Mouse (Mus musculus): ENCODE measurements around the gene Vps13d. TPM values are rescaled to one million over a fixed set of nuclear protein-coding genes. Genes with fewer than 3 reads are reported as not detected.

Gene Vps13d
- polyA plus RNA-seq, 2 experiments from 2014 or later: 19.0 to 20.6 TPM

DNA sequence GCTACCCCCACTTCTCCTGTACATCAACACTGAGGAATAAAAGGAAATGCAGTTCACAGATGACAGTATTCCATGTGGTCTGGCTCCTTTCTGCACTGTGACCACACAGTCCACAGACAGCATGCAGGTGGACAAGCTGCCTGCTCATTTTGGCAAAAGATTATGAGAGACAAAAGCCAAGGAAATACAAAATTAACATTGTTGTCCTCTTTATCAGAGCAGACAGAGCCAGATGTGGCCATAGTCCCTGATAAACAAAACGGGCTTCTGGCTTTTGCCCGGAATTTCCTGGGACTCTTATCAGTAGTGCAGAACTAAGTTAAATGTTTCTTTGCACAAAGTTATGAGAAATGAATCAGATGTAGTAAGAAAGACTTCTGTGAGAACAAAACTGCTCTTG is 161.4 kb downstream of the Vps13d start:
- ATAC-seq: no peak

DNA sequence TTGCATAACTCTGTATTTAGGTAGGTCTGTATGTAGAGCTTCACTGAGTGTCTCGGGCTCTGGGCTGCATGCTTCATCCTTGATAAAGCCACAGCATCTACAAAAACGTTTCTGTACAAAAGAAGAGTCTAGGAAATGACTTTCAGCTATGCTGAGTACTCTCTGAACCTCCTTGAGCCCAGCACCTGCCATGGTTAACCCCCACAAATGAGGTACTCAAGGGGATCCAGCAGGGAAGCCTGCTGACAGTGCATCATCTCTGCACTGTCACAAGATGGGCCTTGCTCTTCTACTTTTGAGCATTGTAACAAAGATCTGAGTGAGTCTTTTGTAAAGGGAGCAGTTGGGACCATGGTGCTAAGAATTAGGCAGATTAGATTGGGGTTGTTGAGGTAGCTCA is 162.2 kb downstream of the Vps13d start:
- ATAC-seq: no peak

DNA sequence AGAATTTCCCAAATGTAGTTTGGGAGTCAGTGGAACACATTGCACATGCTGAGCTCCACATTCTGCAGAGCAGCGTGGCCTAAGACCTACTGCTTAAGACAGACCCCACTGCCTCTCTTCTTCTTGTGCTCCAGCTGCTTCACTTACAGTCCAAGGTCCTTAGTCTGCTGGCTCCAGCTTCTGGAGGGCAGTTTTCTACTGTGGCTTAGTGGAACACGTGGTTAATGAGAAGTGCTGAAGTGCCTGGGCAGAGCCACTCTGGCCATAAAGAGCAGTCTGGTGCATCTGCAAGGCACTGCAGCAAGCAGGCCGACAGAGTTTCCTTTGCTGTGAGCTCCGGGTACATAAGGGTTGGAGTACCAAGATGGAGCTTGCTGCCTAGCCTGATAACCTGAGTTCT is 163.3 kb downstream of the Vps13d start:
- ATAC-seq: no peak

DNA sequence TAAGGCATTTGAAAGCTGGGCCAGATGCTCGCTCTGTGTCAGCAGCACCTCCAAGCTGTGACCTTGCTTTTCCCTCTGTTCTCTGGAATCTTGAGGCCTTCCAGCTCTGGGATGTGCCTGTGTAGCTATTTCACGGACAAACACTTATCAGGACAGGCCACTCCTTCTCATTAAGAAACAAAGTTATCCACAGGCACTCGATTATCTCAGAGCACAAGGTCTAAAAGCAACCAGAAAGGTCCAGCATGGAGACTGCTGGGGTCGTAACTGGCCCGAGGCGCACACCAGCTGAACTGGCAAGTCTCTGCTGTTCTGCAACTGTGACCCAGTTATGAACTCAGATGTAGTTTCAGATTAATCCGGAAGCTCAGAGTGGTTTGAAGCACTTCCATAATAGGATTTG is 168.4 kb downstream of the Vps13d start:
- peak; percentile 50 for ATAC-seq

DNA sequence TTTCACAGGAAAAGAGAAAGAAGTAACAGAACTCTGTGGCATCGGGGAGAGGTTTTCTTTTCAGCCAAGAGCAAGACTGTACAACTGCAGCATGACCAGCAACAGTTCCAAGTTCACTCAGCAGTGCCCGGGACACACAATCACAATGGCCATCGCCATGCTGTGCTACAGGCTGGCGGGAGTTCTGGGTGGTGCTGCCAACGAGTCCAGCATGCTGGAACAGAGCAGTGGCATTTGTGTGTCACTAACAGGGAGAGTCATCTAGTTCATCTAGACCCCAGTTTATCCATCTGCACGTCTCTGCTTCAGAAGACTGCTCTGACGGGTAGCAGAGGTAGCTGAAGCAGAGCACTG is 169.4 kb downstream of the Vps13d start:
- ATAC-seq: no peak

DNA sequence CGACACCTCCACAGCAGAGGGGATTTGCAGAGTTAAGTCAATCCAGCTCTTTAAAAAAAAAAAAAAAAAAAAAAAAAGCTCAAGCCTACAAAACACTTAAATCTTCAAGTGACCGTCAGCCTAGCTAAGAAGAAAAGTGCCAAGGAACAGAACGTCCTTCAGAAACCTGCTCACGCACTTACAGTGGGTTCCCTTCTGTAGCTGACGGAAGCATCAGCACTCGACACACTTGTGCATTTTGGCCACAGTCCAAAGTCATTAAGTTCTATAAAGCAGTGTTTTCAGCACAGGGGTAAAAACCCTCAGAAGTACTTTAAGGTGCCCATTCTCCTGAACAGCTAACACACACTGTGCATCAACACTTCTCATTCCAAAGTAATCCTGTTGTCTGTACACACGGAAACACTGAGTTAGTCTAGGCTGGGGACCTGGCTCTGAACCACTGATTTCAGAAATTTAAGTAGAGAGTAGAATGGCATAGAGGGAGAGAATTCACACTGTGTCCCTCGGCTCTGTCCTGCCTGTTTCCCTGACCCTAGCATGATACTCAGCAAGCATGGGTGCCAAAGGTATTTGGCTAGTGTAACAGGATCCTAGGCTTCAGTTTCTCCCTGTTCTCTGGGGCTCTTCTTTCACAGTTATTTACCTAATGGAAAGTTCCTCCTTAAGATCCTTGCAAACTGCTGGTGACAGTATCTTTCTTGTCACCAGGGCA is 170.0 kb downstream of the Vps13d start:
- no peak for ATAC-seq

DNA sequence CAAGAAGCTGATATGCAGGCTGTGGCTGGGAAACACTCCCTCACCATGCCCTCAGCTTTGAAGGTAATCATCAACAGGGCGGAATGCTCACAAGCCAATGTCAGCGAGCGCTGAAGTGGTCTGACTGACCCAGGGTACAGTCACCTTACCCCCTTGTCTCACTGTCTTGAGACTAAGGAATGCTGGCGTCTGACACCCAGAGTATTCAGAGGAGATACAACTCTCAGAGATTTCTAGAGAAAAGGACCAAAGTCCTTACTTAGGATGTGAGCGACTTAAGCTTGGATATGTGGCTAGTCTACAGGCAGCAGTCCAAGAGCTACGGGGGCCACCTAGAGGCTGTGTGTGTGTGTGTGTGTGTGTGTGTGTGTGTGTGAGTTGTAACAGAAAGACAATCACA is 170.9 kb downstream of the Vps13d start:
- ATAC-seq: no peak

DNA sequence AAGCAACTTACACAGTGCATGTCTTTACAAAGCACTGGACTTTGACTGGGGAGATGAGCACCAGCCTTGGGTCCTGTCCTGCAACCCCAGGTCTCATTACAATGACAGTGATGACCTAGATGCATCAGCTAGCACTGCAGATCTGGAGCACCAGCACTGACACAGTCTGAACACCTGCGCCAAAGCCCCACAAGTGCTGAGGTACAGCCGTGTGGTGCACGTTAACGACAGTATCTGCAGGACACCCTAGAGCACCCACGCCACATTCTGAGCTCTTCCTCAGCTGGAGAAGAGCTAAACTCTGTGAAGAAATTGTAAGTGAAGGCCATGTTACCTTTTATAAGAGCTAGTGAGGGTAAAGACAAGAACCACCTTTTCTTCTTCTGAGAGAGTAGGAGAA is 172.0 kb downstream of the Vps13d start:
- no peak for ATAC-seq

DNA sequence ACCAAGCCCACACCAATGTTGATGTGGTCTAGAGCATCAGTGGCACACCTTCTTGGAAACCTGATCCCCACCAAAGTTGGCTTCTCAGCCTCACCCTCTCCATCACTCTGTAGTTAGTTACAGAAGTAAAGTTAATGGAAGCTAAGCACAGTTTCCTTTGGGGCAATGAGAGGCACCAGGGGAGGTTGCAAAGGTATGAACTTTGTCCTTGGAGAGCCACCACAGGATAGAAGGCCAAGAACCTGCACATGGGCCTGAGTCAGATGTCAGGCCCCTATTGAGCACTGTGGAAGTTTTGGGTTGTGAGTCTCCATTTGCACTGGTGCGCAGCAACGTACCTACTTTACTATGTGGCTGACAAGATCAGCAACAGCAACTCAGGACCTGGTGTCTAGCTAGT is 172.6 kb downstream of the Vps13d start:
- no peak for ATAC-seq

DNA sequence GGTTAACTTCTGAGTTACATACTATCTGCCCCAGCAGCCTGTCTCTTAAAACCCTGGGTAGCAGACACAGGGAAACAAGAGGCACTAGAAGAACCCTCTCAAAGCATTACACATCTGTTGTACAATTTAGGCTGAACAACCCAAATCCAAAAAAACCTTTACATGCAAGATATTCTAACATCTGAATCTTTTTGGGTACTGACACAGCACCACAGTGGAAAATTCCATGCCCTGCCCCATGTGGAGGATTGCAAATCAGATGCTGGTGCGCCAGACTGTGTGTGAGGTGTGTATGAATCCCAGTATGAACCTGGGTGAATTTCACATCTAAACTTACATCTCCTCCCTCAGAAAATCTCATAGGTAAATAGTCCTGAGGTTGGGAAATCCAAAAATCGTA is 174.4 kb downstream of the Vps13d start:
- no peak for ATAC-seq

DNA sequence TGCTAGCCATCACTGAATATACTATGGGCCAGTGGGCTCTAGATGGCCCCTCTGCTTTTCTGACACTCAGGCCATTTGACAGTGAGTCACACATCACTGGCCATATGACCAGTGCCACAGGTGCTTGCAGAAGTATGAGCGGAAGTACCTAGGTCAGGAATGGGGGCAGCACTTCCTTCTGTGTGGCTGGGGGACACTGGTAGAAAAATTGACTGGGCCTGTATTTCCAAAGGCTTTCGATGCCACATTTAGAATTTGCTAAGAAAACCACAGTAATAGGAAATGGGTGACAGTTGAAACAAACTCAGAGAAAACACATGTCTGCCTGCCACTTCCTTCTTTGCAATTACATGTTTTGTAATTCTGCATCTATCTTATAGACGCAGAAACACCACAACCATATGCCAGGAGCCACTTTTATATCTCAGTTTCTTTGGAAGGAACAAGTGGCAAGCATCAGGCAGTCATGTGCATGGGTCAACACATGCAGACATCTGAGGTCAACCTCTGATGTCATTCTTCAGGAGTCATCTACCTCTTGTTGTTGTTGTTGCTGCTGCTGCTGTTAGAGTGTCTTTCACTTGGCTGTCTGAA is 175.6 kb downstream of the Vps13d start:
- ATAC-seq: peak; percentile 69

DNA sequence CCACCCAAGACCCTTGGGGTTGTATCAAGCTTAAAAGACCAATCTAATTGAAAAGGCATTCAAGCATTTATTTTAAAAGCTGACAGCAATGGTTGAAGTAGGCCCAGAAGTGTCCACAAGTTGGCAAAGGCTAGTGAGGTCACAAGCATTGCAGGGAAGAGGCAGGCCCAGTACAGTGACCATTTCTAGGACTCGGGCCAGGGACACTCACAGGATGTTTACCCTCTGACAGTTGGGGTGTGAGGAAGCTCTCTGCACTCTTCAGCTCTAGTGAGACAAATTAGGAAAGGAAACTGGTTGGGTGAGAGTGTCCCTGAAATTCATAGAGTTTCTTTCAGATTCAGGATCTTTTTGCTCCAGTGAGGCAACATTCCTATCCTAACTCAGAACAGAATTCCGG is 177.1 kb downstream of the Vps13d start:
- ATAC-seq: no peak

DNA sequence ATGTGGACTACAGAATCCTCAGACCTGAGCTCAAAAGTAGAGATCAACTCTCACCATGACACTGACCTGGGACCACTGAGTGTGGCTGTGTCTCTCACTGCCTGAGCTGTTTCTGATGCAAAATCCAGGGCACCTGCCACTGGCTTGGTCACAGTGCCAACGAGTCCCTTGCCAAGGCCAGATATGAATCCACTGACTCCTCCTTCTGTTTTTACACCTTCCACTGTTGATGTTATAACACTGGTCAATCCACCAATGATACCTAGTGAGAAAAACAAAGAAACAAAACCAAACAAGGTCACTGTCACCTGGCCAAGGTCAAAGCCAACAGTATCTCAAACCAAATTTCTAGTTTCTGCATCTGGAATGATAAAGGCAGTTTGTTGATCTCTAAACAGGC is 178.1 kb downstream of the Vps13d start:
- ATAC-seq: no peak

DNA sequence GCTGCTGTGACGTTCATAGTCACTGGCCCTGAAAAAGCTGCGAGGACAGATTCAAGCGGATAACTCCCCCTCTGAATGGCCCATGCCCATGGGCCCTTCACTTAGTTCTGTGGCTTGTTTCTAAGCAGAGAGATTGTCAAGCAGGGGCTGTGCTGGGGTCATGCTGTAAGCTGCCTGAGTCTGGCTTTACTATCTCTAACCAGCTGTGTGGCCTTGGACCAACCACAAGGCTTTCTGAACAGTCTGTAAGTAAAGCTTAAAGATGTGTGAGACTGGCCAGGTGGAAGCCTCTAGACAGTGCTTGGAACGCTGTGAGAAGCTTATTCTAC is 180.2 kb downstream of the Vps13d start:
- ATAC-seq: no peak

DNA sequence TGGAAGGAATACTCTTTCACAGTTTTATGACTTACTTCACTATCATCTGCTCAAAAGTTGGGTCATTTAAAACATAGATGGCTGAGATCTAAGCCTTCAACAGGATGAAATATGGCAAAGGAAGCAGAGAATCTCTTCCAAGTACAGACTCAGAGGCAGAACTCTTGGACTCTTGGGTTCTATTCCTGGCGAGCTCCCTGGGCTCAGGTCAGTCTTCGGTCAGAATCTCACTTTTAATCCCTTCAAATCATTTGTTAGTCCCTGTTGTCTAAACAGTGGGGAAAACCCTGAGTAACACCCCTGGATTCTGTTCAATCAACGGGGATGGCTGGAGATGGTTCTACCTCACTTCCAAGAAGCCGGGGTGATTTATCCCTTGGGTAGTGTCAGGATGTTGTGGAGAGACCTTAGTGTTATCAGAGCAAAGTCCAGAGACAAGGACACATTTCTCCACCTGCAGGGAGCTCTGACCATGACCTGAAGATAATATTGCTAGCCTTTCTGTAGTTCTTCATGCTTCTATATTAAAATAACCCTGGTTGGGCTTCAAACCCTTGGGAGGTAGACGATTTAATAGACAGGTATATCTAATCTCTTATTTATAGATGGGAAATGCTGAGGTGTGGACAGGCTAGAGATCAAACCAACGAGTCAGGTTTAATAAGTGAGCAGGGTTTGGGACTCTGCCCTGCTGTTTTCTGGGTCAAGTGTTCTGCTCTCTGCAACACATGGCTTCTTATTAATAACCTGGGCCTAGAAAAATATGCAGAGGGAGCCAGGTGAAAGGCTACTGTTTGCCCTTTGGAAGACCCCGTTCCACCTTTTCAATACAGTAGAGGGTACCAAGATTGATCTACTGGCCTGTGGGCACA is 180.8 kb downstream of the Vps13d start:
- no peak for ATAC-seq

DNA sequence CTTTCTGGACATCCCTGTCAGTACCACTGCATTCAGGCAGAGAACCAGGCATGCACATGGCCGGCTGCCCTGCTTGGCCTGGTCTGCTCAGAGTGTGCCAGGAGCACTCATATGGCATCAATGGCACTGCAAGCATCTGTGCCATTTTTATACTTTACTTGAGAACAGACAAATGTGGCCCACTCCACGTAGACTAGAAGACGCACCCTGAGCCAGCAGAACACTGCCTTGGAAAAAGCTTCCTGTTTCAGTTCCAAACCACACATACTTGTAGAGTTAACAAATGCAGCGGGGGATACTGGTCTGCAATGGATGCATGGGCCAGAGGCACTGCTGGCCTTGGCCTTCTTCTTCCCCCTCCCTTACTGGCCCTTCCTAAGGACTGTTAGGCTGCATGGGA is 181.6 kb downstream of the Vps13d start:
- no peak for ATAC-seq

DNA sequence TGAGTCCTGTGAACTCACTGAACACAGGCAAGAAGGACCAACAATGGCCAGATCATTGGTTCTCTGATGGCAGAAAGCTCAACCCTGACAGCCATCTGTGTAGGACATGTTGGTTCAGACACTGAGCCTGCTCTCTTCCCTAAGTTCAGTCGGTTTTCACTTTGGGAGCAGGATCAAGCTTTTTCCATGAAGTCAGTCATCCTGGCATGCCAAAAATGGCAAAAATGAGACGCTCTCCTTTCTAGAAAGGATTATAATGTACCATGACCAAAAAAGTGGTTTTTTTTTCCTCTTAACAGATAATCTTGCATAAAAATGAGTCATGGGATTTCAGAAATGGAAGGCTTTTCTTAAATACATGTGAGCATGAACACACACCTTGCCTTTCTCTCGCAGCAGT is 183.6 kb downstream of the Vps13d start:
- ATAC-seq: no peak

DNA sequence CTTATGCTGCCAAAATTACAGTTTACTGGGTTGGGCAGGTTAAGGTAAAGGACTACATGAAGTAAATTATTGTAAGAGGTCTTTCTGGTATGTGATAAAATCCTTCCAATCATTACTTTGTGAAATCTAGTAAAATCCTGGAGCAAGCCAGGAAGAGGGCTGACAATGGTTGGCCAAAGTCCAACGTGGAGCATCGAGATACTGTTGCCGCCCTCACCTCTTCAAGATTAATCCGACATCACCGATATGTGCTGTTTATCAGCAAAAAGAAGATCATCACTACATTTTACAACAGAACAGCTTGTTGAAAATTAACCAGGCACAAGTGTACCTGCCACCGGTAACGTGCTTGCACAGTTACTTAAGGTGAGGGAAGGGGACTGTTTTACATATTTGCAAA is 184.9 kb downstream of the Vps13d start:
- ATAC-seq: no peak

DNA sequence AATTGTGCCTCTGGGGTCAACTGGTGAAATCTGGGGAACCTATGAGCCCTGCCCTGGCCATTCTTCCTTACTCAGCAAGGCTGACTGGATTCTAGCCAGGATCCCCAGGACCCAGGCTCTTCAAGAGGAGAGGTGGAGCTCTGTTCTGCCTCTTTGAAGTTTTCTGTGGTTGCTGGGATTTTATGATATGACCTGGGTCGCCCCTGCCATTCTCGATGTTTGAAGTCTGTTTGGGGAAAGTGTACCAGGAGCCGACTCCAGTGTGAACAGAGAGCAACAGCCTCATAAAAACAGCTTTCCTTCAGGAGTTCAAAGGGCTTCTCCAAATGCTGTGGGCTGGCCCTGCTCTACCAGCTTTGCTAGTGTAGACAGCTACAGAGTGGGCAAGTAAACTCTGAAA is 185.4 kb downstream of the Vps13d start:
- ATAC-seq: no peak

DNA sequence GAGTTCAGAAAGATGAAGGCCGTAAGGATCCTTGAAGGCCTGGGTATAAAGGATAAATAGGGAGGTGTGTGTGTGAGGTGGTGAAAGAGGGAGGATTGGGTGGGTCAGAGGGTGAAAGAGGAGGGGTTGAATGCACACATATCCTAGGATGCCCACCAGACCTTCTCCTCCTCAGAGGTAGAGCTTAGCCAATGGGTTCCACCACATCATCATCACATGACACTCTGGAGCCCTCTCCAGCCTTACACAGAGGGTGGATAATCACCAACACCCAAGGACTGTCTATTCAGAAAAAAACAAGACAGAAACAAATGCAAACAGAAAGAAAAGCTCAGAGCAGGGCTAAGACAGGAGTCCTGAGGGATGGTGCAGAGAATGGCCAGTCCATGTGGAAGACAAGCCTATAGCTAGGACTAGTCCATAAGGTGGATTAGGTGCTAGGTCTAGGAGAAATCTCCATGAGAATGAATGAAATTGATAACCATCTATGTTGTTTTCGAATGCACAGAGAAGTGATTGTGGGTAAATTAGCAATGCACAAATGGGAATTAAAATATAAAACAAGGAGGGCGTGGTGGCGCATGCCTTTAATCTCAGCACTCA is 188.8 kb downstream of the Vps13d start:
- ATAC-seq: no peak

DNA sequence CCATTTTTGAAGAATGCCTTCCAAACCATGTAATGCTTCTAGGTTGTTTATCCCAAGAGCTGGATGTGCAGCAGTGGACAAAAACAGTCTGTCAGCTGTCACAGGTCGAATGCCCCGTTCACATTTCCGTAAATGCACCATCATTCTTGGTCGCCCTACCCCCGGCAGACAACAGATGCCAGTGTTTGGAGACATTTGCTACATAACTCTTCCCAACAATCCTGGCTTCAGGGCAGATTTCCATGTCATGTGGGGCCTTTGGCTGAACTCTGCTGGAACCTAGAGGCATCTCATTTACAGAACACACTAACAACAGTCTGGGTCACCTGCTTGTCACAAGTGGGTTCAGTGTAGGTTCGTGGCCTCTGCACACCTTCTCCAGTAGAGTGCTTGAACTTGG is 190.6 kb downstream of the Vps13d start:
- ATAC-seq: no peak

DNA sequence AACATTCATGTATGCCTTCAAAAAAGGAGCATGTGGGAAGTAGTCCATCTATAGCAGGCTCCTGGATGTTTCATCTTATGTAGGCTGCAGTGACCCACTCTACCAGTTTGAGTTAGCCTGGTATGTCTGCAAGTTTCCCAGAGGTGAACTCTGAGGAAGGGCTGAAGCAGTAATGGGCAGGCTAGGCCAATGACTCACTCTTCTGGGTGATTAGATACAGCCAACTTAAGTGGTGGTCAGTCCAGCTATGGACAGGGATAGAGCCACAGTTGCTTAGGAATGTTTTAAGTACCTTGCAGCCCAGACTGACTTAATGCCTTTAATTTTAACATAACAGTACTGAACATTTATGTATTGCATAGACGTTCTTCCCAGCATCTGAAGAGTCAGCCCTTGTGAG is 192.1 kb downstream of the Vps13d start:
- no peak for ATAC-seq

DNA sequence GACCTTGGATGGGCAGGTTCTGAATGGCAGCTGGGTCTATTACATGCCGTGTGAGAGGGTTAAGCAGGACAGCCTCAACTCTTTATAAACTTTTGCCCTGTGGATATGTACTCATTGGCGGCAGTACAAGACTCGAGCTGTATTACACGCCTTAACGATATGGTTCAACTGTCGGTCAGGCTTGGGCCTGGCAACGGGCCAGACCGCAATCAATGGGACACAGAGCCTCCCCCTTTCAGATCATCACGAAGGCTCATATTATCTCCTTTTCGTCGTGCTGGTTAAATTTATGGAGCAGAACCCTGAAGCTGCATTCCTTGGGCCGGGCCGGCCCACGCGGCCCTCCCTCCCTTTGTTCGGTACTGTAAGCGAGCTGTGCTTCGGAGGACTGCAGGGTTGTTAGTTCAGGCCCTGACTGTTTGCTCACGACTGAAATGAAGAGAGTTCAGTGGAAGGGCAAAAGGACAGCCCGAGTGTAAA is 194.9 kb downstream of the Vps13d start:
- no peak for ATAC-seq

DNA sequence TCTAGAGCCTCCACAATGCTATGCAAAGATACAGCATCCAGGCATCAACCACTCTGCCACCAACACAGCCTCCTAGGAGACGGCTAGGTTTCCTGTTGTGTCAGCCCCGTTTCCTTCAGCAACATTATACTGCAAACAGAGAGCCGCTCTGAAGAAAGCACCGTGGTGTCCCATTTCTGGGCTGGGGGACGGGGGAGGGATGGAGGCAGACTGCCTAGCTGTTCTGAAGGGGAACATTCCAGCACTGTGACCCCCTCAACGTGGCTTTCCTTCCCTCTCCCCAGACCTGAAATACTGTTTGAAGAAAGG is 195.3 kb downstream of the Vps13d start:
- peak; percentile 25 for ATAC-seq
